Mouse (Mus musculus) erythroblast, embryonic 14.5 days (primary cell): ENCODE measurements around the gene Frmpd3.

Experiments used
- GATA1 ChIP-seq: IDR thresholded peaks from 2 replicates; pipeline ENCODE4 v1.6.1; 2012; ENCODE audit warnings: low read length, inconsistent platforms, mixed read lengths
- TAL1 ChIP-seq: IDR thresholded peaks from 3 replicates; pipeline ENCODE4 v1.6.1; 2012; ENCODE audit warnings: low read length, inconsistent platforms, mixed read lengths

DNA sequence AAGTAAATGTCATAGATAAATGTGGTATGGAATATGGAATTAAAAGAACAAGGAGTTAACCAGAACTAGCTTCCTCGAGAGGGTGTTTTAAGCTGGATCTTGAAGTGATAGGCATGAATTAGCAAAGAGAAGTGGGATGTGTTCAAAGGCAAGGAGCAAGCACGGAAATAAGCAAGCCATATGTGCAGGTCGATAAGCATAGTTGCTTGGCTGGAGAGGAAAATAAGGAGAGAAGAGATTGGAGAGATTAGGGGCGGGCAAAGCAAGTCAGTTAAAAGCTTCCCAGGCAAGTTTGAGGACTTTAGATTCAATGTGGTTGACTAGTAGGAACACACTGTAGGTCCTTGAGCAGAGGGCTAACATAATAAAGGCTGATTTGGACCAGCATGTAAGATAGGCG lies 65.5 kb downstream of the Frmpd3 start:
- TF ChIP-seq TAL1 (no peak), GATA1 (no peak)
